Mouse (Mus musculus) lung, embryonic 16.5 days (tissue): Measurements from ENCODE around the gene 2610318N02Rik. TPM values are rescaled to one million over a fixed set of nuclear protein-coding genes. Genes with fewer than 3 reads are reported as not detected.

Experiments used
- microRNA counts: library from miRNA; unstranded; fragments of <30 nt; microRNA quantifications from one replicate; lab custom pipeline; 2016
- microRNA-seq: library from miRNA; unstranded; fragments of <30 nt; microRNA quantifications from one replicate; pipeline ENCODE4, GENCODE M21; 2016
- polyA plus RNA-seq: library from polyadenylated mRNA; unstranded; fragments of >200 nt; fragmentation: Nextera tagmentation; extraction: Ambion mirVana; gene quantifications from 2 replicates; pipeline ENCODE4 v1.2.1, GENCODE M21; 2015

The 2610318N02Rik gene
- polyA plus RNA-seq, 1 experiment from 2014 or later: 28.7 TPM

MicroRNAs encoded within 50 kb of the gene (microRNA counts, 519-probe panel; counts per million panel counts)
- 4,014 counts per million, percentile 81 among the panel's probes with 10 or more counts for microRNA mmu-miR-130b (lab: Ali Mortazavi, UCI)
- microRNA mmu-miR-301b (lab: Ali Mortazavi, UCI): 2,924 counts per million, percentile 56 among the panel's probes with 10 or more counts

Small RNAs within 50 kb of the gene (microRNA-seq; reads per million reads assigned to microRNA genes)
- gene Mir130b: 4,123 reads per million, percentile 89 among the genes with 10 or more reads in this experiment
- gene Mir301b: 50.6 reads per million, percentile 43 among the genes with 10 or more reads in this experiment

Other genes with a start within 250 kb of the 2610318N02Rik start
- gene Ppm1f, start 228.7 kb downstream of the 2610318N02Rik start, polyA plus RNA-seq: 37.2 and 38.2 TPM in 2 replicates
- 146 and 150 TPM in 2 replicates for gene Mapk1, start 141.8 kb downstream of the 2610318N02Rik start, polyA plus RNA-seq
- gene Ypel1, start 55.5 kb downstream of the 2610318N02Rik start, polyA plus RNA-seq: 20.3 and 23.2 TPM in 2 replicates
- gene Ppil2, start 13.9 kb downstream of the 2610318N02Rik start, polyA plus RNA-seq: 143 and 146 TPM in 2 replicates
- gene Sdf2l1, start 7.2 kb upstream of the 2610318N02Rik start, polyA plus RNA-seq: 85.6 and 88.8 TPM in 2 replicates
- 6.1 and 6.2 TPM in 2 replicates for gene Ydjc, start 19.5 kb upstream of the 2610318N02Rik start, polyA plus RNA-seq
- 0.20 and 0.44 TPM in 2 replicates for gene Ccdc116, start 22.1 kb upstream of the 2610318N02Rik start, polyA plus RNA-seq
- gene Ube2l3, start 77.5 kb upstream of the 2610318N02Rik start, polyA plus RNA-seq: 330 and 339 TPM in 2 replicates
- 0.16 and 0.20 TPM in 2 replicates for gene Rimbp3, start 83.4 kb upstream of the 2610318N02Rik start, polyA plus RNA-seq
- 4.1 and 4.5 TPM in 2 replicates for gene Hic2, start 108.4 kb upstream of the 2610318N02Rik start, polyA plus RNA-seq
- gene Tmem191c, start 150.9 kb upstream of the 2610318N02Rik start, polyA plus RNA-seq: 8.5 and 9.7 TPM in 2 replicates
- 0.70 and 3.3 TPM in 2 replicates for gene Serpind1, start 206.2 kb upstream of the 2610318N02Rik start, polyA plus RNA-seq